Mouse (Mus musculus): ENCODE measurements around the gene Tnpo3.

DNA sequence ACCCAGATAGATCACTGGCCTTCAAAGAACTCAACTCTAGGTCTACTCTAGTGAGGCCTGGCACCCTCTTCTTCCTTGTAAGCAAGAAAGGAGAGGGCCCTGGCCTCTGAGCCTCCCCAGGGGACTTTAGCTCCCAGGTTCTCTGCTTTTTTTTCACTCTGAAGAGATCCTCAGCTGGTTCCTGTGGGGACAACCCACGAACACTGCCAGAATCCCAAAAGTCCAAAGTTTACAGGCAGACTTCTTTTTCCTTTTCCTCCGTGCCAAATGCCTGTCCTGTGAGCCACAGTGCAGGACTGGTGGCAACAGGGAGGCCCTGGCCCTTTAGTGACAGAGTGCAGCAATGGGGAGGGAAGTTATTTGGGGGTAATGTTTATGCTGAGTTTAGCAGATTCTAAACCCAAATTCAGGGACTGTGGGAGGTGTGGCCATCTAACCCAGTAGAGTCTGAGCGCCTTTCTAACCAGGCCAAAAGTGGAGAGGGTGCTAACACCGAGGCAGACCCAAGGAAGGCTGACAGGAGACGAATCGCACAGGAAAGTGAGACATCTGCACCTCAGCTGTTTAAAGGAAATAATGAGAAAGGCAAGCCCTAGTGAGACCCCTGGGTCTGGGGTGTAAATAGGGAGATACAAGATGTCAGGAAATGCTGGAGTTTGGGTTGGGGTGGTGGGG, 86.9 kb downstream of the Tnpo3 start:
- TF ChIP-seq POLR2A (IDR thresholded peaks at IDR 0.05; ENCODE audit: borderline replicate concordance, extremely low read depth, insufficient read depth, insufficient read length, poor library complexity, severe bottlenecking): no peak
- no peak for TF ChIP-seq CTCF (IDR thresholded peaks at IDR 0.05; ENCODE audit: borderline replicate concordance, extremely low read depth, insufficient read depth, insufficient read length)

Measured in brain, embryonic 14.5 days (tissue).